Mouse (Mus musculus) c-Kit-positive CD71-positive TER-119-negative erythroid progenitor cells, embryonic 14.5 days (primary cell): ENCODE results near the gene Gnao1.
A peak's percentile ranks its signal among the peaks of the same experiment; 100 is the strongest.

ENCODE experiments used
- DNase-seq: peaks from one replicate; pipeline ENCODE4 v3.0.0-alpha.2; 2013; ENCODE audit warnings: low read depth

Gnao1 gene

GRCm38 (mm10) chr8:93896841-93897551, 87.2 kb downstream of the Gnao1 start:
- no peak for DNase-seq

DNA sequence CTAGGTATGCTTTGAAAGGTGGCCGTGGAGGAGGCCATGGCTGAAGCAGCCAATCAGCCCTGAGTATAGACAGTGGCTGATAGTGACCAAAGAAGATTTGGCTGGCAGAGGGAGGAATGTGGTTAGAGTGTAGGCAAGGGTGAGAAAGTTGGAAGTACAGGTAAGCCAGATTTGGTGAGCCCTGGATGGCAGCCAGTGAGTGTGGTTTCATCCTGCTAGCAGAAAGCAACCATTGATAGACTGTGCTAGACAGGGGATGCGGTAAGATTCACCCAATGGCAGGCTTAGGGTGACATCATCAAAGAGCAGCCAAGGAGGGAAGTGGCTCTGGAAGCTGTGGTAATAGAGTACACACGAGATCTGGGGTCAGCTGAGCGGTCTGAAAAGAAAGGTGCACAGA, 88.8 kb downstream of the Gnao1 start:
- no peak for DNase-seq

DNA sequence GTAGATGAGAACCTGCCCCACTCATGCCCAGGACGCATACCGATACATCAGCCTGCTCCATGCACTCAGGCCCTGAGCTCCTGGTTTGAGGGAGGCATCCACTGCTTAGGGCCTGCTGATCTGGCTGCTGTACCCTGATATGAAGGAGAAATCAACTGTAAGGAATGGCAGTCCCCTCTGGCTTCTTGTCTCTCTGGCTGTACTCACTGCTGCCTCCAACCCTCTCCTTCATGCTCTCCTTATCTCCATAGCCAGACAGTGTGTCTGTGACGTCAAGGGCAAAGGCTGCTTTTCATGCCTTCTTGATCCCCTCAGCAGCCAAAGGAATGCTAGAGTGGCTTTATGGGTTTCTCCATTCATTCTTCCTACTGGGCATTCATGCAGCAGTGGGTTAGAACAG, 92.3 kb downstream of the Gnao1 start:
- DNase-seq: peak; percentile 80

DNA sequence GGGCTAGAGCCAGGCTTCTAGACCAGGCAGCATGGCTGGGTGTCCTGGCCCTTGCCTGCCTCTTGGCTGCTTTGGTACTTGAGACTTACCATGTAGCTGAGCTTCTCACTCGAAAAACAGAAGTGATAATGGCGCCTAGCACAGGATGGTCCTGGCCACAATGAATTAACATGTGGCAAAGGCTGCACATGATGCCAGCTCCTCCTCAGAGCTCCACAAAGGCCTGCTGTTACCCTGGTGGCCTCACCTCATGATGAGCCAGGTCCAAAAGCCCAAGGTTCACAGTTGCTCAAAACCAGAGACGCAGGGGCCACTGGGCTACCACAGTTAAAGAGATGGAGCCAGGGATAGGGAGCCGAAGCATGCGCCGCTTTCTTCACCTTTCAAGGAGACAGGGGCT, 97.2 kb downstream of the Gnao1 start:
- DNase-seq: no peak

DNA sequence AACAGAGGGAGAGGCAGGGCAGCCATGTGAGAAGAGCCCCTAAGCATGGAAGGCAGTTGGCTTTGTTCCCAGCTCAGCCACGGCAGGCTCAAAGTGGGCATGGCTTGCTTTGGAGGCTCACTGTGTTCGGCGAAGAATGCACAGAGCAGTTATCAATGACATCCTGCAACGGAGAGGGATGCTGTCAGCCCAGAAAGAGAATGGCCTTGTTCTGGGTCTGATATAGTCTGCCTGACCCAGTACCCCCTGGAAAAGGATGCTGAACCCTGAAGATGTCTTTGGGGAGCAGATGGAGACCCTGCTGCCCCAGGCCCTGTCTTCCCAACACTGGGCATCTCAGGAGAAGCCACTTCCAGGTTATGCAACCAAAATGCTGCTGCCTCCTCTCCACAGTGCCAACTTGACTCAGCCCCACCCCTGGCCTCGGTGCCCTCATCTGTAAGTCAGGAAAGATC, 98.2 kb downstream of the Gnao1 start:
- DNase-seq: no peak

DNA sequence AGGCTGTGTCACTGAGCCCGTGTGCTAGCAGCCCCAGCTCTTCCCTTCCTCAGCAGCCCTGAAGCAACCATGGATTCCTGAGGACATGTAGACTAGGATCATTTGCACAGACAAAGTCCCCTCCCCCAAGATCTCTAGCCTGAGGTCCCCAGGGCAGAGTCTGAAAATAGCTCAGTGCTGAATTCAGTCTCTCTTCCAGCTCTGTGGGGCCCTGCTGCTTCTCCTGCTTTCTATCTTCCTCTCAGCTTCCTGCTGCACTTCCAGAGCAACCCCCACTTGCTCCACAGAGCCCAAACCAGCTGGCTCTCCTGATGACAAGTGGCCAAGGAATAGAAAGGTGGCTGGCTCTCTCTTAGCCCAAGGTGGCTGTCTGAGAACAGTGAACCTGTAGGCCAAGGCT, 98.8 kb downstream of the Gnao1 start:
- no peak for DNase-seq

DNA sequence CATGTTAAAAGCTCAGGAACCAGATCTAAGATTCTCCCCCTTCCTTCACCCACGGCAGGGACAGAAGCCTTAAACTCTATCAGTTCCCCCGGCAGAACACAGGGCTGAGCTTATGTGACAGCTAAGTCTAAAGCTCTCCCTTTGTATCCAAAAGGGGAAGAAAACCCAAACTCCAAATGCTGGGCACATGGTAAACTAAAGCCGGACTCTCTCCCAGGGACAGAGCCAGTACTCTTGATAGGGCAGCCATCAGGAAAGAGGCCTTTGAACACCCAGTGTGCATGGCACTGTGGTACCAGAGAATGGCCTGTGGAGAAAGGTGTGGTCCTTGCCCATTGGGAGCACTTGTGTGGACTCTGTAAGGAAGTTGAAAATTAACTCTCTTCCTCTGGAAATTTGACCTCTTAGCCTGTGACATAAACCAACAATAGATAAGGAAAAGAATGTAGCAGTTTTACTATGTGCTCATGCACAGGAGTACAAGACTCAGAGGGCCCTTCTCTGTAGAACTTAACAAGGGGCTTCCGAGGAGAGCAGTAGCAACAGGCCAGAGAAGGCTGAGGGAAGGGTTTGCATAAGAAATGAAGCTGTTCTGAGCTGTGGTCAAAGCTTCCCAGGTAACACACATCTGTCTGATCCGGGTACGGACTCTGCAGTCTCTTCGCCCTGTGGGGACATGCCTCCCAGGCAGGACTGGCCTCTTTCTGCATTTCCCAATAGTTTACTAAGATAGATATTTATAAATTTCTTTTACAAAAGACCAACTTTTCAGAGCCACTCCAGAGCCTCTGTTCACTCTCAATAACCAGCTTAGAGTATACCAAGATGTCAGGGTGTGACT, 102.2 kb downstream of the Gnao1 start:
- no peak for DNase-seq

- no peak for DNase-seq
Observed at GRCm38 (mm10) chr8:93917859-93918421, 108.2 kb downstream of the Gnao1 start.

DNA sequence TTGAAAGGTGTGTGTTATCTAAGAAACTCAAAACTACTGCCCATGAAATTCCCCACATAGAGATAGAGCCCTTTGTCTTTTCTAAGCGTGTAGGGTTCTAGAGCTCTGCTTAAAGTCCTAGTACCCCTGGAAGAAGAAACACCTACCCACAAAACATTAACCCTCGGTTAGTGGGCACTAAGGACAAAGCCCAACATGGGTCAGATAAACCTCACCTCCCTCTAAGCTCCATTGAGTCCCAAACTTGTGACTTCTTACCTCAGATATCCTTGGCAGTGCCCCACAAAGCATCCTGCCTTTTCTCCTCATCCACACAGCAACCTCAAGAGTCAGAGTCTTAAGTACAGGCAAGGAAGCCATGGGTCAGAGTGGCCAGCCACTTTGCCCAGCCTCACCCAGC, 108.8 kb downstream of the Gnao1 start:
- no peak for DNase-seq

- no peak for DNase-seq
Observed at GRCm38 (mm10) chr8:93919422-93919821, 109.7 kb downstream of the Gnao1 start.

DNA sequence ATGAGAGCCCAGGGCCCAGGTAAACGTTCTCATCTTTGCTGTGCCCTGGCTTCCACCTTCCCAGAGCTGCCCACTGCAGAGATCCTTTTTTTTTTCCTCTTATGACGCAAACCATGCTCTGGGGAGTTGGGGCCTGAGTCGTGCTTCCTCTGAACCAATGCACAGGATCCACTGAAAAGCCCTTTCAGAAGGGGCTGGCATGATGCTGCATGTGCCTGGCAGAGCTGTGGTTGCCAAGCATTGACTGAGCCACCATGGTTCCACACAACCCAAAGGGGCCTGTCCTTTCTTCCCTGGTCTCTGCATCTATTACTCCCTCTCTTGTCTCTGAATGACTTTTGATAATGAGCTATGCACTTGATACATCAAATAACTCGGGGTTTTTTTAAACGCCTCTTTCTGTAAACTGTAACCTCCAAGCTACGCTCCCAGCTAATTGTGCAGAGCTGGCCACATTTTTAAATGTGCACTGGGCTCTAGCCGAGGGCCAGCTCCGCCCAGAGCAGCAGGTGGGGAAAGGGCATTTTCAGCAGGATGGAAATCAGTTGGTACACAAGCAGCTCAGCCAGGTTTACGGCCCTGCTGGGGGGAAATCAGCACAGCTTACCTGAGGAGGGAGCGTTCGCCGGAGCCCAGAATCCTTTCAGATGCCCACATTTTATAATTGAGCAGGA, 110.3 kb downstream of the Gnao1 start:
- DNase-seq: no peak

- no peak for DNase-seq
Observed at GRCm38 (mm10) chr8:93920590-93920948, 110.8 kb downstream of the Gnao1 start.

GRCm38 (mm10) chr8:93923897-93924334, 114.2 kb downstream of the Gnao1 start:
- DNase-seq: no peak

GRCm38 (mm10) chr8:93925513-93925912, 115.7 kb downstream of the Gnao1 start:
- no peak for DNase-seq

GRCm38 (mm10) chr8:93929233-93929632, 119.5 kb downstream of the Gnao1 start:
- no peak for DNase-seq

DNA sequence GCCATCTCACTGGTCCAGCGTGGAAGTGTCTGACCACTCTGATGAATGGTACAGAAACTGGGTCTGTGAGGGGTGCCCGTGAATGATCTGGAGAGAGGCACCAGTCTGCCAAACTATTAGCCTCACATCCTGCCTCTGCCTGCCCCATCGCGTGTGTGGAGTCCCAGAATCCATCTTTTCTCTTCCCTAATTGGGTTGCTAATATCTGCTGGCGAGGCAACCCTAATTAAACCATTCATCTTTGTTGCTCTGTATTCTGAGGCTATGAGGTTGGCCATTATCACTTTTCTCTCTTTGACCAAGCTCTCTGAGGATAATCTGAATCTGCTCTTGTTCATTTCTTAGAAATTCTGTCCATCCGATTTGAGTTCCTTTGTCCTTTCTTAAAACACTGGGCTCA, 121.6 kb downstream of the Gnao1 start:
- no peak for DNase-seq

GRCm38 (mm10) chr8:93932873-93933272, 123.1 kb downstream of the Gnao1 start:
- DNase-seq: peak; percentile 53

DNA sequence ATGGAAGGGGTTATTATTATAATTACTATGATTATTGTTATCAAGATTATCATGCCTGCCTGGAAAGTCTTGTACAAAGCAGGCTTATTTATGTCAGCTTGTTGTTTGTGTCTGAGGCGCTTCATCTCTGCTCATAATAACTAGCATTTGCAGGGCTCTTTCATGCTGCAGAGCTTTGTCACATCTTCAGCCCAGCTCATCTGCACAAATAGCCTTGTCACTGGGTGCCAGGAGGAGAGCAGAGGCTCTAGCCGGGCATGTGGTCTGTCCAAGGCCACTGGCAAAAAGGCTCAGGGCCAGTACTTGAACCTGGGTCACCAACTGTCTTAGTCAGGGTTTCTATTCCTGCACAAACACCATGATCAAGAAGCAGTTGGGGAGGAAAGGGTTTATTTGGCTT, 123.5 kb downstream of the Gnao1 start:
- DNase-seq: no peak

DNA sequence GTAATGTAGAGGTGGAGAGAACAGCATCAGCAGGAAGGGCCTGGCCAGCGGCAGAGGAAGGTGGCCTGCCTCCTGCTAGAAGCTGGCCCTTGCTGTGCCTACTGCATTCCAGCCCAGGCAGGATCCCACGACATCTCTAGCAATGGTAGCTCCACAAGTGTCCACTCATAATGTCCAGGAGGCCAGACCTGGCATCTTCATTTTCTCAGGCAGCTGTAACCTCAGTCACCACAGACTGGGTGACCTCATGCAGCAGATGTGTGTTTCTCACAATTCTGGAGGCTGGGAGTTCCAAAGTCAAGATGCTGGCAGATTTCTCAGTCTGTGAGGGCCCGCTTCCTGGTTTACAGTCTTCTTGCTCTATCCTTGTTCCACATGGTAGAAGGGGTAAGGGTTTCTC, 128.4 kb downstream of the Gnao1 start:
- no peak for DNase-seq

DNA sequence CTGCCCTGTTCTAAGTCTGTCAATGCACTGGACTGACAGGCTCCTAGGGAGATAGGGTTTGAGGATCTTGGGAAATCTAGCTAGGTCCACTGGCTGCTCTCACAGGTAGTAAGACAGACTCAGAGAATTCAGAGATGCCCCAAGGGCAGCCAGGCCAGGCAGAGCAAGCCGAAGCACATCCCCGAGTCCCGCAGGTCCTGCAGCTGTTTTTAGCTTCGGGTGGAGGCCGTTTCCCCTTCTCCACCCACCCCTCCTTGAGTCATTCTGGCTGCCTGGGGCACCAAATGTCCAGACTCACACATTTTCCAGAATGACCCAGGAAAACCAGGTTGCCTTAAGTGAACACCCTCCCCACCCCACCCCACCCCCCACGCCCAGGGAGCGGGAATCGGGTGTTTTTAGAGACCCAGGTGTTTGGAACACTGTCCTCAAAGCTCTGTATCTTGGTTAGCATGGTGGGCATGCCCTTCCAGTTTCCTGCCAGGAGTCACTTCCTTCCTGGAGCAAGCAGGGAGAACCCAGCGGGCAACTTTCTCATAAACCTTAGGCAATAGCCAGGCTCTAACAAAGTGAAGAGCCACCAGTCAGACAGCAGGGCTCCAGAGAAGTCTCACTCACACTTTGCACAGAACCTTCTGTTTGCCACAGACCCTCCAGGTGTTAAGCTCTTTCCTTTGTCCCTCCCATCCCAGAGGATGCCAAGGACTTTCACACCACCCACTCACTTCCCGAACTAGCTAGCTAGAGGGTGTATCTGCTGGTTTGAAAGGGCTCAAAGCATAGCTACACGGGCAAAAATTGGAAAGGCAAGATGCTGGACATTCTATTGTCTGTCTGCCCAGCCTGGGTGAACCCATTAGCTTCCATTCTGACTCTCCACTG, 131.0 kb downstream of the Gnao1 start:
- DNase-seq: no peak

DNA sequence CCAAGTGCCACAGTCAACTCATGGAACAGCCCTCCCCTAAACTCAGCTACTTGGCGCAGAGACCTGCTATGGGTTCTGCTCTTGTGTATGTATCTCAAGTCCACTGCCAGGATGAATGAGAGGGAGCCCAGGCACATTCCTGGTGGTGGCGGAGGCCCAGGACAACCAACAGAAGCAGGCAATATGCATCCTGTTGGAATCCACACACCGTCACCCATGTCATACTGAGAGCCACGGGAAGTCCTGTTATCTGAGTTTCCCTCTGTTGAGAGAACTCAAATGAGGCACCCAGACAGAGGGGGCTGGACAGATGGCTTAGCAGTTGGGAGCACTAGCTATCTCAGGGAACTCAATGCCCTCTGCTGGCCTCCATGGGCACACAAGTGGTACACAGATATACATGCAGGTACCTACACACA, 131.9 kb downstream of the Gnao1 start:
- DNase-seq: no peak

- DNase-seq: no peak
Observed at GRCm38 (mm10) chr8:93945781-93946180, 136.0 kb downstream of the Gnao1 start.
